Mouse (Mus musculus) cerebellum, adult 2 months (tissue): Measurements from ENCODE around the gene Tsga10ip.
"Not testable (repeated sequence)": the region's sequence is repeated elsewhere in the genome, so short reads cannot be mapped to it uniquely, and the experiment has no call there.

Experiments used
- CTCF ChIP-seq: fragments of 200-500 bp; IDR thresholded peaks from 2 replicates; pipeline ENCODE4 v1.5.1; 2011; ENCODE audit warnings: low read depth, mild to moderate bottlenecking, control low read depth, low read length, moderate library complexity, borderline replicate concordance; ENCODE audit not compliant: insufficient read depth
- POLR2A ChIP-seq: fragments of 200-500 bp; IDR thresholded peaks from 2 replicates; pipeline ENCODE4 v1.6.1; 2011; ENCODE audit warnings: low read length, control low read depth, borderline replicate concordance; ENCODE audit not compliant: insufficient read depth

DNA sequence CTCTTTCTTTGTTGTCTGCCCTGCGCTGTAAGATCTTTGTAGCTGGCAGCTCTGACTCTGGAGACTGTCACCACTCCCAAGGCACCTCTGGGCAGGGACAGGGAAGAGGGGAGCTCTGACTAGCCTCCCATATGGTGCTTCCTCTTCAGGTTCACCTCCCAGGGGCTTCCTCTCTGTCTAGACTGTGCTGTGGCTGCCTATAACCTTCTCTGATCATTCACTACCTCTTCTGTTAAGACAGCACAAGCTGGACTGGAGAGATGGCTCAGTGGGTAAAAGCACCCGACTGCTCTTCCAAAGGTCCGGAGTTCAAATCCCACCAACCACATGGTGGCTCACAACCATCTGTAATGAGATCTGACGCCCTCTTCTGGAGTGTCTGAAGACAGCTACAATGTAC is 1.3 kb downstream of the Tsga10ip start:
- TF ChIP-seq CTCF, POLR2A: not testable (repeated sequence)
